Mouse (Mus musculus): ENCODE measurements around the gene Adap1.

The Adap1 gene

DNA sequence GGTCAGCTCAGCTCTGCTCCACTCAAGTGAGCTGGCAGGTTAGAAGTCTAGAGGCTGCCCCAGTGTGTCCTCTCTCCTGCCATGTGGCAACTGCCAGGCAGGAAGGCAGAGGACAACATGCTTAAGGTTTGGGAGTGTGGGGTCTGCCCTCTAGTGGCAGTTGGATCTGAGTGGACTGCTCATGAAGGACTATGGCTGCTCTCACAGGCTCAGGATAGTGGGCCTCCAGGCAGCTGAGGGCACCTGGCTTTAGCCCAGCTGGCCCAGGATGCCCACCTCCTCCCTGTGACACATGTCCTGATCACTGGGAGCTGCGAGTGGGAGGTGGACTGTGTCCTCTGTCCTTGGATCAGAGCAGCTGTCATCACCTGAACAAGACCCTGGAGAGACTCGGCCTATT is 33.2 kb upstream of the Adap1 start:
- no peak for TF ChIP-seq GATA4 (IDR thresholded peaks at IDR 0.05; ENCODE audit: insufficient replicate concordance, low read length)

DNA sequence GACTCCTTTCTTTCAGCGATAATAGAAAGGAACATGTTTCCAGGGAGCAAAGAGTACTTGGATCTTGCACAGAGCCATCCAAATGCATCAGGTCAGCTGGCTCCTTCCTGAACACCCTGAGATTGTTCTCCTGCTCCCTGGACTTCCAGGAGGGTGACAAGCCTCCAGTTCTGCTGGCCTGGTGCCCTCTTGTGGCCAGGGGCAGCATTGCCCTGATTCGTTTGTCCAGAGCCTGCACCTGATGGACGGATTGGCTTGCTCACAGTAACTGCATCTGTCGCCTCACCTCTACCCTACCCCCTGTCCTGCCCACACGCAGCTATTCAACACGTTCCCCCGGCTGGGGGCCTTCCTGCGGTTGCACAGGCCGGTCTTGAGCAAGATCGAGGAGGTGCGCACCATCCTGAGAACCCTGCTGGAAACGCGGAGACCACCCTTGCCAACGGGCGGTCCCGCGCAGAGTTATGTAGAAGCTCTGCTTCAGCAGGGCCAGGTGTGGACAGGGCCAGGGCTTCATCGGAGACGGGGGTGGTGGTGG is 29.9 kb upstream of the Adap1 start:
- no peak for TF ChIP-seq GATA4 (IDR thresholded peaks at IDR 0.05; ENCODE audit: insufficient replicate concordance, low read length)

DNA sequence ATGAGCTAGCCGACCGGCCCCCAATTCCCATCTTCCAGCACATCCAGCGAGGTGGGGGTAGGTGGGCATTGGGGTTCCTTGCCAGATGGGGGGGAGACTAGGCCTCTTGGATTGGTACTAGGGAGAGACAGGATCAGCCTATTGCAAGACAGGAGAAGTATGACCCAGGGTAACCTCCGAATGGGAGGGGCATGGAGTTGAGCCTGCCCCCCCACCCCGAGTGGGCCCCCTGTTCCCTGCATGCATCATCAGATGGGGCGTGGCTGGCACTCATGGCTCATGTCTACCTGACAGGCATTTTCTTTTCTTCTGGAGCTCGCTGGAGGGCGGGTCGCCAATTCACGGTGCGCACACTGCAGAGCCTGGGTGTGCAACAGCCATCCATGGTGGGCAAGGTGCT is 28.5 kb upstream of the Adap1 start:
- no peak for TF ChIP-seq GATA4 (IDR thresholded peaks at IDR 0.05; ENCODE audit: insufficient replicate concordance, low read length)

DNA sequence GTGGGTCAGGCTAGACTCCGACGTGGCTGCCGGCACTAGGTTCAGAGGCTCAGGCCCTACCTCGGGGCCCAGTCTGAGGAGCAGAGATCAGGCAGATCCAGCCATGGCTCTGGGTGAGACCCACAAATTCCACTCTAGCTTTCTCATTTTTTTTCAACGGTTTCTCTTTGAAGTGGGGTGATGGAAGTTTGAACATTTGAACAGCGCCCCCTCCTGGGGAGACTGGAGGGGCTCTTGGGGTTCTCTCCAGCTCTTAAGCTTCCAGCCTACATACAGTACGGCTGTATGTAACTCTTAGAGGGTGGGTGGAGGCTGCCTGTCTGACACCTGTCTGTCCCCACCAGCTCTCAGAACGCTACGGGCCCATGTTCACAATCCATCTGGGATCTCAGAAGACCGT is 28.1 kb upstream of the Adap1 start:
- TF ChIP-seq GATA4 (IDR thresholded peaks at IDR 0.05; ENCODE audit: insufficient replicate concordance, low read length), result no peak

DNA sequence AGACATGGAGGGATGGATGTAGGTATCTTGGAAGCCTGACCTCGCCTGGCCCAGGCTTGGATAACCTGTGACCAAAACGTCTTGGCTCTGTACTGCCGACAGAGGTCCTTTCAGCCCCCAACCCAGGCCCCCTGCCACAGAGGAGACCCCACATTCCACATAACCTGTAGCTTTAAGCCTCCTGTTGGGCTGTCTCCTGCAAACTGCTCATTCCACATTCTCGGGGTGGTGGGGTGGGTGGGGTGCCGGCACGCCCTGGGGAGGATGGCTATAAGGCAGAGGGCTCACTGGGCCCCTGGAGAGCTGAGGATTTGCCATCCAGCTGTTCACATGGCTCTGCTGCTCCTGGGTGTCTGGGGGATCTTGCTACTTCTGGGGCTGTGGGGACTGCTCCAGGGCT is 26.9 kb upstream of the Adap1 start, which contains the start of gene Cyp2w1:
Gene Cyp2w1 (plus strand): TSS at position 301 of the 400 bp plus-strand sequence.
- TF ChIP-seq GATA4 (IDR thresholded peaks at IDR 0.05; ENCODE audit: insufficient replicate concordance, low read length), result no peak

DNA sequence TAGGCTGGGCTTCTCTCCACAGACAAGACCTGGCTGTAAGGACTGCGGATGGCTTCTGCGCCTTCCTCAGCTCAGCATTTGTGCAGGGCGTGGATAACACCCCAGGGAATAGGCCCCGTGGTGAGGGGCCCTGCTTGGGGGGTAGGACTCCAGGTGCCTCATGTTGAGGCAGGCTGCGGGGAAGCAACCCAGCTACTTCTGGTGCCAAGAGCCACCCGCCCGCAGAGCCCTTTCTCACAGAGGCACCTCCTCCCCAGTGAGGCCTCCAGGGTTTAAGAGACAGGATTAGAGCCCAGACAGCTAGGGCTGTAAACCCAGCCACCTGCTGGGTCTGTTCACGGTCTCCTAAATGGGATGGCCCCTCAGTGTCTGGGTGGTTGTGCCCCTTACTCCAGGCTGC is 26.2 kb upstream of the Adap1 start:
- TF ChIP-seq GATA4 (IDR thresholded peaks at IDR 0.05; ENCODE audit: insufficient replicate concordance, low read length), result no peak

DNA sequence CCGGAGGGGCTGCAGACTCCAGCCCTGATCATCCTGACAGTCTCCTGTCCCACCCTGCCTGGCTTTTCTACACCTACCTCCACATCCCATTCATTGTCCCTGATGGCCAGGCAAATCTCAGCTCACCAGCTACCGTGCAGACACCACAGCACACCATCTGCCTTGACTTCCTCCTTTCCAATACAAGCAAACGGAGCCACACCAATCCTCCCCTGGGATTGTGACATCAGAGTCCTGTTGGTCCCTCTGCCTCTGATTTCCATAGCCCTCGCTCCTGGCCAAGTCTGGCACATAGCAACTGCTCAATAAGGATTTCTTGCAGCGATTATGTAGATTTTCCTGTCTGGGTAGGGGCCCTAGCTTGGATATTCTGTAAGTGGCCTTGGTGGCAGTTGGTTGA is 25.7 kb upstream of the Adap1 start, which contains the start of gene Cox19:
Gene Cox19 (minus strand): TSS at position 285 of the 400 bp plus-strand sequence.
- TF ChIP-seq GATA4 (IDR thresholded peaks at IDR 0.05; ENCODE audit: insufficient replicate concordance, low read length), result no peak

DNA sequence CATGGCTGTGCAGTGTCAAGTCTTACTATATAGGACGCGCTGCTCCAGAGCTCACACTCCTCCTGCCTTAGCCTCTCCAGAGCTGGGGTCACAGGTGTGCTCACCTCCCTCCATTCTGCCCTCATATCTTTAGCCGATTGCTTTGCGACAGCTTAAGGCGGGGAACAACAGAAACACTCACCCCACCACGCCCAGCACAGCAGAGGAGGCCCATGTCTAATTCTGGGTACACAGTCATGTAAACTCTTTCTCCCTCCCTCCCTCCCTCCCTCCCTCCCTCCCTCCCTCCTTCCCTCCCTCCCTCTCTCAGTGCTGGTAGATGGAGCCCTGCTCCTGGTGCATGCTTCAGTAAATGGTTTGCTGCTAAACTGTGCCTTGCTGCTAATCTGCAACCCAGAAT is 24.3 kb upstream of the Adap1 start:
- TF ChIP-seq GATA4 (IDR thresholded peaks at IDR 0.05; ENCODE audit: insufficient replicate concordance, low read length), result no peak

DNA sequence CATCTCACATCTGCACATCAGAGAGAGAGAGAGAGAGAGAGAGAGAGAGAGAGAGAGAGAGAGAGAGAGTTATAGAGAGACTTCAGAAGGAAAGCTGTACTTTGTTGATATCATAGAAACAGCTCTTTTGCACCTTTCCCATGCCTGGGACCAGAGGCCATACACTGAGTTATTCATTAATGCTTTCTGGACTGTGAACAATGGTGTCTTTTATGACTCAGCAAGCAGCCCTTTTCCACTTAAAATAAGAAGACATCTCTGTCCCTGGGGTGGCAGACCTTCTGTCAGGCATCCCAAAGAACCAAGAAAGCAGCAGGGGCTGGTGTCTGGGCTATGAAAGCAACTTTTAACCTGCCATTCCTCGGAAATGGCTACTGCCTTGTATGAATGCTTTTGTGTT is 21.8 kb upstream of the Adap1 start:
- no peak for TF ChIP-seq GATA4 (IDR thresholded peaks at IDR 0.05; ENCODE audit: insufficient replicate concordance, low read length)

DNA sequence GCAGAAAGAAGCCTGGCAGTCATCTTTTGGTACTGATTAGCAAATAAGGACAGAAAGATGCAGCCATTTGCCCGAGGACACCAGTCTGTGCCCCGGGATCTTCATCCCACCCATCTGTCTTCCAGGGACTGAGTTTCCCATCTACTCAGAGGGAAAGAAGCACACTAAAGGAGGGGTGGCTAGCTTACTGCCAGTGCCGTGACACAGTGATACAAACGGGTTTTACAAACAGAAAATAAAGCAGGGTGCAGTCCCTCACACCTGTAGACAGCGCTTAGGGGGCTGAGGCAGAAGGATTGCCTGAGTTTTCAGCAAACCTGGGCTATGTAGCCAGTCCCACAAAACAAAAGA is 19.9 kb upstream of the Adap1 start:
- TF ChIP-seq GATA4 (IDR thresholded peaks at IDR 0.05; ENCODE audit: insufficient replicate concordance, low read length), result no peak

DNA sequence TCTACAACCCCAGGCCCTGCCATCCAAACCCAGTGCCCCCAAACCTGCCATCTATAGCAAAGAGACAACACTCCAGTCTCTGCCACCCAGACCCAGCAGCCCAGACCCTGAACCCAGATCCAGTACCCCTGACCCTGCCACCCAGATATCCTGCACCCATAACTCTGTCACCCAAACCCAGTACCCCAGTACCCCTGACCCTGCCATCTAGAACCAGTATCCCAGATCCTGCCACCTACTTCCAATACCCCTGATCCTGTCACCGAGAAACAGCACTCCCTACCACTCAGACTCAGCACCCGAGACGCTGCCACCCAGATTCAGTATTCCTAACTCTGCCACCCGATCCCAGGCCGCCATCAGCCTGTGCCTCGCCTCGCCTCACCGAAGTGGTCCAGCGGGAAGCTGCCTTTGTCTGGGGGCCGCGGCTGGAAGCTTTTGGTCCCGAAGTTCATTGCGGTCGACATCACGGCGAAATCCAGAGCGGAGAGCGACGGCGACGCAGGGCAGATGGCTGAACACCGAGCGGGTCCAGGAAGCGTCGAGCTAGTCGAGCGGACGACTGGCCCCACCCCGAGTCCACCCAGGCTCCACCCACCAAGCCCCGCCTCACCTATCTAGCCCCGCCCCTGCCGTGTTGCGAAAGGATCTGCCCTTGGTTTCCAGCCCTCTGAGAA is 19.4 kb upstream of the Adap1 start:
- TF ChIP-seq GATA4 (IDR thresholded peaks at IDR 0.05; ENCODE audit: insufficient replicate concordance, low read length), result peak; percentile 52; the same call in 1 of the 2 replicates

DNA sequence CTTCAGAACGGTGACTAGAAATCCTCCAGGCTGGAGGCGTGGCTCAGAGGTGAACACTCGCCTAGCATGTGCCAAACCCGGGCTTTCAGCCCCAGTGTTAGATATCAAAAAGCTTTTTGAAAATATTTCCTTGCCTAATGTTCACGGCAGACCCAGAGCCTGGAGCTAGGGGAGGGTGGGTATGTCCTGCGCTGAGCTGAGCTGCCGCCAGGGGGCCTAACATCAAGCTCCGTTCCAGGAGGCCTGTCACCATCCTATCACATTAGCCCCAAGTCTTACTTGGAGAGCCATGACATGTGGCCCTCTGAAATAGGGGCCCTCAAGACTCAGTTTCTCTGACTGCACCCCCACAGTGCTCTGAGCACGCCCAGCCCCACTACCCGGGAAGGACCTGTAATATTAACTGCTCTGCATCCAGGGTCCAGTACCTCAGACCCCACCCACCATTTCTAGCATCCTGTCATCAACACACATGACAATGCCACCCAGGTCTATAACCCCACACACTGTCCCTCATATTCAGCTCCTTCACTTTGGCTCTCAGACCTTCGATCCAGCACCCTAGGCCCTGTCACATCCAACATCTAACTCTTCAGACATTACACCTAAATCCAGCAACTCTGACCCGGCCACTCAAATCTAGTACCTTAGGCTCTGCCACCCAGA is 18.7 kb upstream of the Adap1 start:
- TF ChIP-seq GATA4 (IDR thresholded peaks at IDR 0.05; ENCODE audit: insufficient replicate concordance, low read length), result no peak

DNA sequence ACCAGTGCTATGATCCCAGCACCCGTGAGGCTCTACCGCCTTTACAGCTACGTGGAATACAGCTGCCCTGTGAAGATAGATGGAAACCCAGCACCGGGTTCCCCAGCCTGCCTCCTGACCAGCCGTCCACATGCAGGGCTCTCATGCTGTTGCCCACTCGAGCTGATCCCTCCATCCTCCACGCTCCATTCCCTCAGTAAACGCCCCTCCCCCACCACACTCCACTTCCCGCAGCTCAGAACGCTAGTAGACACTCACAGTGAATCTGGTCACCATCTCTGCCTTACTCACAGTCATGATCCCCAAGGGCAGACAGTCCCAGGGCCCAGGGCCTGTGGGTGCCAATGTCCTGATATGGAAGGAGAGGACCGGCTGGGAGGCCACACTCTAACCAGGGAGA is 13.5 kb upstream of the Adap1 start:
- TF ChIP-seq GATA4 (IDR thresholded peaks at IDR 0.05; ENCODE audit: insufficient replicate concordance, low read length), result no peak

DNA sequence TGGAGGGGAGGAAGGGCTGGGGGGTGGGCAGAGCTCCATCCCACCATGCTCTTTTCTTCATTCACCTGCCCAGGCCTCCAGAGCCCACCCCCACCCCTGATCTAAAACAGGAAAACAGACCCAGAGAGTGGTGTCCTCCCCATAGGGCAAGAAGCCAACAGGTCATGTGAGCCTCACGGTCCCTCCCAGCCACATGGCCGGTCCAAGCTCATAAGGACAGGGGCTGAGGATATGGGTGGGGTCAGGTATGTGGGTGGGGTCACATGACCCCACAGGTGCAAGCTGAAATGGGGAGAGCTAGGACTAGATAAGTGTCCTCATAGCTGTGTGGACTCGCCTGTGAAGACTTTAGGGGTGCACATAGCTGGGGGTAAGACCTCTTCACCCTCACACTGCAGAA is 13.0 kb upstream of the Adap1 start:
- no peak for TF ChIP-seq GATA4 (IDR thresholded peaks at IDR 0.05; ENCODE audit: insufficient replicate concordance, low read length)

DNA sequence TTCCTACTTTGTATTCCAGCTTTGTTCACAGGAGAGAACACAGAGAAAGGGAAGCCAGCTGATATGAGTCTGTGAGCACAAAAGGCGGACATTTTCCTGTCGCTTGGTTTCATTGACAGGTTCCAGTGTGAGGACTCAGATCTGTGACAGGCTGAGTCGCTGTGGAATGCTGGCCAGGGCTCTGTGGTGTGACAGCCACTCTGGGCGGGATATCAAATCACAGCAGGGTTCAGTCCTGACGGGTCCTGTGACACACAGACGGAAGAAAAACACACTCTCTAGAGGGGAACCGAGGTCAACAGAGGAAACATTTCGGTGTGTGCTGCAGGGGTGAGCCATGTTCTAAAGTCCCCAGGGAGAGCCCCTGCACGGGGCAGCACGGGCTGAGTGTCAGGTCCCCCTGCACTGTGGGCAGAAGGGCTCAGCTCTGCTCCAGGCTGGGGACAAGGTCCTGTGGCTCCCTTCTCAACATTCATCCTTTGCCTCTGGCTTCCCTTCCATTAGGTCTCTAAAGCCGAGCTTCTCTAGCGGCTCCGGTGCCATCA is 12.5 kb upstream of the Adap1 start:
- no peak for TF ChIP-seq GATA4 (IDR thresholded peaks at IDR 0.05; ENCODE audit: insufficient replicate concordance, low read length)

DNA sequence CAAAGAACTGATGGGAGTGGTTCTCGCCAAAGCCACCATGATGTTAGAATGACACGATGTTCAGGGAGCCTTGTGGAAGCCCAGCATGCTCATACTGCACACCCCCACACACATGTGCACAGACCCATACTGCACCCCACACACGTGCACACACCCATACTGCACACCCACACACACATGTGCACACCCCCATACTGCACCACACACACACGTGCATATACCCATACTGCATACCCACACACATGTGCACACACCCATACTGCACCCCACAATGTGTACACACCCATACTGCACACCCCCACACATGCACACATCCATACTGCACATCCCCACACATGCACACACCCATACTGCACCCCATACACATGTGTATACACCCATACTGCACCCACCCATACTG is 10.2 kb upstream of the Adap1 start:
- no peak for TF ChIP-seq GATA4 (IDR thresholded peaks at IDR 0.05; ENCODE audit: insufficient replicate concordance, low read length)

All from liver, adult (tissue).